Mouse (Mus musculus) urinary bladder, postnatal 14 days (tissue): ENCODE results near the gene Lsm4.

ENCODE experiments used
- DNase-seq: peaks from one replicate; pipeline ENCODE4 v3.0.0; 2021; ENCODE audit warnings: low spot score

Gene Lsm4

GRCm38 (mm10) chr8:70726721-70727120 lies 53.7 kb downstream of the Lsm4 start:
- no peak for DNase-seq
